Mouse (Mus musculus): ENCODE results near the gene Bbx. TPM values are rescaled to one million over a fixed set of nuclear protein-coding genes. Genes with fewer than 3 reads are reported as not detected.

Gene Bbx
- polyA plus RNA-seq, 1 experiment from 2014 or later = 37.5 TPM

- Histone ChIP-seq H3K36me3 (ENCODE audit: control insufficient read depth, insufficient read depth, low read length) (no peaks in the 10 kb centered on the region), H3K4me1 (ENCODE audit: control insufficient read depth, insufficient read depth, low read length) (0 out of 2 replicates have a peak, but pooled peaks cover 4% of the 10 kb centered on the region), H3K27ac (replicated peaks; ENCODE audit: low read depth, low read length) (no peak overlapping the region), H3K4me2 (ENCODE audit: low read depth, severe bottlenecking) (no peak overlapping the region), H3K4me3 (ENCODE audit: low read depth, low read length) (no peak overlapping the region), H3K9me3 (ENCODE audit: control insufficient read depth, low read length) (no peaks in the 10 kb centered on the region; the same call in 1 of the 2 replicates), H3K9ac (ENCODE audit: low read length) (no peak overlapping the region), H3K27me3 (ENCODE audit: control insufficient read depth, insufficient read depth, low read length) (no peaks in the 10 kb centered on the region)
- ATAC-seq (ENCODE audit: insufficient number of reproducible peaks, low FRiP score, low TSS enrichment, low read depth) (no peak), DNase-seq (ENCODE audit: low spot score) (no peak)
- WGBS = 82% methylated on average over 10 of the region's 10 CpGs
These were observed 249.6 kb downstream of the Bbx start for GRCm38 (mm10) chr16:50182561-50182960.

GRCm38 (mm10) chr16:50172760-50173159, 259.4 kb downstream of the Bbx start:
- no peak for DNase-seq (ENCODE audit: low spot score)
- Histone ChIP-seq H3K9me3 (ENCODE audit: control insufficient read depth, low read length) (no peaks in the 10 kb centered on the region), H3K9ac (ENCODE audit: low read length) (no peak overlapping the region), H3K27ac (replicated peaks; ENCODE audit: low read depth, low read length) (no peak overlapping the region), H3K4me2 (ENCODE audit: low read depth, severe bottlenecking) (no peak overlapping the region), H3K4me1 (ENCODE audit: control insufficient read depth, insufficient read depth, low read length) (no peaks in the 10 kb centered on the region), H3K27me3 (ENCODE audit: control insufficient read depth, insufficient read depth, low read length) (no peaks in the 10 kb centered on the region), H3K4me3 (ENCODE audit: low read depth, low read length) (no peak overlapping the region), H3K36me3 (ENCODE audit: control insufficient read depth, insufficient read depth, low read length) (no peaks in the 10 kb centered on the region)
- ATAC-seq (ENCODE audit: insufficient number of reproducible peaks, low FRiP score, low TSS enrichment, low read depth) = no peak
- WGBS = 65% methylated on average over 7 of the region's 7 CpGs

GRCm38 (mm10) chr16:50170812-50171211, 261.4 kb downstream of the Bbx start:
- Histone ChIP-seq H3K4me3 (ENCODE audit: low read depth, low read length) (no peak overlapping the region), H3K4me2 (ENCODE audit: low read depth, severe bottlenecking) (no peak overlapping the region), H3K36me3 (ENCODE audit: control insufficient read depth, insufficient read depth, low read length) (no peaks in the 10 kb centered on the region), H3K9ac (ENCODE audit: low read length) (no peak overlapping the region), H3K27ac (replicated peaks; ENCODE audit: low read depth, low read length) (no peak overlapping the region), H3K4me1 (ENCODE audit: control insufficient read depth, insufficient read depth, low read length) (no peaks in the 10 kb centered on the region), H3K27me3 (ENCODE audit: control insufficient read depth, insufficient read depth, low read length) (no peaks in the 10 kb centered on the region), H3K9me3 (ENCODE audit: control insufficient read depth, low read length) (no peaks in the 10 kb centered on the region)
- ATAC-seq (ENCODE audit: insufficient number of reproducible peaks, low FRiP score, low TSS enrichment, low read depth) (no peak), DNase-seq (ENCODE audit: low spot score) (no peak)
- 95% methylated on average over 5 of the region's 5 CpGs for WGBS

GRCm38 (mm10) chr16:50167983-50168299, 264.2 kb downstream of the Bbx start:
- Histone ChIP-seq H3K9ac (ENCODE audit: low read length) (no peak overlapping the region), H3K4me2 (ENCODE audit: low read depth, severe bottlenecking) (no peak overlapping the region), H3K4me3 (ENCODE audit: low read depth, low read length) (no peak overlapping the region), H3K9me3 (ENCODE audit: control insufficient read depth, low read length) (no peaks in the 10 kb centered on the region), H3K4me1 (ENCODE audit: control insufficient read depth, insufficient read depth, low read length) (no peaks in the 10 kb centered on the region), H3K36me3 (ENCODE audit: control insufficient read depth, insufficient read depth, low read length) (no peaks in the 10 kb centered on the region), H3K27ac (replicated peaks; ENCODE audit: low read depth, low read length) (no peak overlapping the region), H3K27me3 (ENCODE audit: control insufficient read depth, insufficient read depth, low read length) (no peaks in the 10 kb centered on the region)
- no peak for ATAC-seq (ENCODE audit: insufficient number of reproducible peaks, low FRiP score, low TSS enrichment, low read depth)
- no peak for DNase-seq (ENCODE audit: low spot score)
- 90% methylated on average over 10 of the region's 10 CpGs for WGBS

- Histone ChIP-seq H3K4me2 (ENCODE audit: low read depth, severe bottlenecking) (no peak overlapping the region), H3K27ac (replicated peaks; ENCODE audit: low read depth, low read length) (no peak overlapping the region), H3K36me3 (ENCODE audit: control insufficient read depth, insufficient read depth, low read length) (no peaks in the 10 kb centered on the region), H3K9ac (ENCODE audit: low read length) (no peak overlapping the region), H3K4me3 (ENCODE audit: low read depth, low read length) (no peak overlapping the region), H3K27me3 (ENCODE audit: control insufficient read depth, insufficient read depth, low read length) (no peaks in the 10 kb centered on the region), H3K9me3 (ENCODE audit: control insufficient read depth, low read length) (no peaks in the 10 kb centered on the region), H3K4me1 (ENCODE audit: control insufficient read depth, insufficient read depth, low read length) (no peaks in the 10 kb centered on the region)
- ATAC-seq (ENCODE audit: insufficient number of reproducible peaks, low FRiP score, low TSS enrichment, low read depth) (no peak), DNase-seq (ENCODE audit: low spot score) (no peak)
- WGBS = 80% methylated on average over 16 of the region's 16 CpGs
These were observed 264.8 kb downstream of the Bbx start for GRCm38 (mm10) chr16:50167231-50167982.

GRCm38 (mm10) chr16:50160418-50161271, 271.5 kb downstream of the Bbx start:
- H3K9ac ChIP-seq (ENCODE audit: low read length) = no peak overlapping the region
- 93% methylated on average over 11 of the region's 11 CpGs for WGBS
- ATAC-seq (ENCODE audit: insufficient number of reproducible peaks, low FRiP score, low TSS enrichment, low read depth) (peak; percentile 47; the same call in 1 of the 2 replicates), DNase-seq (ENCODE audit: low spot score) (no peak)
- H3K9me3 ChIP-seq (ENCODE audit: control insufficient read depth, low read length) = no peaks in the 10 kb centered on the region
- H3K4me2 ChIP-seq (ENCODE audit: low read depth, severe bottlenecking) = no peak overlapping the region
- no peaks in the 10 kb centered on the region for H3K4me1 ChIP-seq (ENCODE audit: control insufficient read depth, insufficient read depth, low read length)
- no peaks in the 10 kb centered on the region for H3K36me3 ChIP-seq (ENCODE audit: control insufficient read depth, insufficient read depth, low read length)
- H3K27ac ChIP-seq (replicated peaks; ENCODE audit: low read depth, low read length) = no peak overlapping the region
- no peak overlapping the region for H3K4me3 ChIP-seq (ENCODE audit: low read depth, low read length)
- no peaks in the 10 kb centered on the region for H3K27me3 ChIP-seq (ENCODE audit: control insufficient read depth, insufficient read depth, low read length)

- no peaks in the 10 kb centered on the region for H3K9me3 ChIP-seq (ENCODE audit: control insufficient read depth, low read length)
- DNase-seq (ENCODE audit: low spot score) (no peak), ATAC-seq (ENCODE audit: insufficient number of reproducible peaks, low FRiP score, low TSS enrichment, low read depth) (no peak)
- H3K27me3 ChIP-seq (ENCODE audit: control insufficient read depth, insufficient read depth, low read length) = no peaks in the 10 kb centered on the region
- H3K4me3 ChIP-seq (ENCODE audit: low read depth, low read length) = no peak overlapping the region
- no peak overlapping the region for H3K4me2 ChIP-seq (ENCODE audit: low read depth, severe bottlenecking)
- H3K36me3 ChIP-seq (ENCODE audit: control insufficient read depth, insufficient read depth, low read length) = no peaks in the 10 kb centered on the region
- WGBS = 93% methylated on average over 5 of the region's 5 CpGs
- H3K27ac ChIP-seq (replicated peaks; ENCODE audit: low read depth, low read length) = no peak overlapping the region
- H3K4me1 ChIP-seq (ENCODE audit: control insufficient read depth, insufficient read depth, low read length) = no peaks in the 10 kb centered on the region
- no peak overlapping the region for H3K9ac ChIP-seq (ENCODE audit: low read length)
These were observed 273.6 kb downstream of the Bbx start for GRCm38 (mm10) chr16:50158546-50158945.

- Histone ChIP-seq H3K27me3 (ENCODE audit: control insufficient read depth, insufficient read depth, low read length) (no peaks in the 10 kb centered on the region), H3K9ac (ENCODE audit: low read length) (no peak overlapping the region), H3K4me3 (ENCODE audit: low read depth, low read length) (no peak overlapping the region), H3K9me3 (ENCODE audit: control insufficient read depth, low read length) (no peaks in the 10 kb centered on the region), H3K36me3 (ENCODE audit: control insufficient read depth, insufficient read depth, low read length) (no peaks in the 10 kb centered on the region), H3K4me1 (ENCODE audit: control insufficient read depth, insufficient read depth, low read length) (no peaks in the 10 kb centered on the region), H3K4me2 (ENCODE audit: low read depth, severe bottlenecking) (no peak overlapping the region), H3K27ac (replicated peaks; ENCODE audit: low read depth, low read length) (no peak overlapping the region)
- DNase-seq (ENCODE audit: low spot score) (no peak), ATAC-seq (ENCODE audit: insufficient number of reproducible peaks, low FRiP score, low TSS enrichment, low read depth) (no peak)
- WGBS = 84% methylated on average over 4 of the region's 4 CpGs
These were observed 282.6 kb downstream of the Bbx start for GRCm38 (mm10) chr16:50149606-50150005.
